Mouse (Mus musculus) heart, embryonic 15.5 days (tissue): ENCODE results near the gene Mta1. TPM values are rescaled to one million over a fixed set of nuclear protein-coding genes. Genes with fewer than 3 reads are reported as not detected.

ENCODE experiments used
- ATAC-seq: fragments of 200-750 bp; cut with Nextera tagmentation; replicated peaks from 2 replicates; pipeline ENCODE4 v1.8.0; 2017; ENCODE audit warnings: low read depth, moderate TSS enrichment; ENCODE audit not compliant: insufficient number of reproducible peaks, insufficient read depth, low FRiP score
- H3K27ac ChIP-seq: fragments of 300-500 bp; sonication (generic); 2 replicates; pipeline ENCODE4 v1.5.1; 2015; ENCODE audit warnings: mild to moderate bottlenecking, inconsistent platforms
- H3K27me3 ChIP-seq: fragments of 300-500 bp; sonication (generic); 2 replicates; pipeline ENCODE4 v1.6.1; 2015; ENCODE audit warnings: inconsistent platforms
- H3K36me3 ChIP-seq: fragments of 300-500 bp; sonication (generic); 2 replicates; pipeline ENCODE4 v1.6.1; 2015; ENCODE audit warnings: mild to moderate bottlenecking, inconsistent platforms
- H3K4me1 ChIP-seq: fragments of 300-500 bp; sonication (generic); replicated peaks from 2 replicates; pipeline ENCODE4 v1.6.1; 2015; ENCODE audit warnings: inconsistent platforms
- H3K4me2 ChIP-seq: fragments of 300-500 bp; sonication (generic); 2 replicates; pipeline ENCODE4 v1.6.1; 2015; ENCODE audit warnings: inconsistent platforms, mild to moderate bottlenecking, moderate library complexity
- H3K4me3 ChIP-seq: fragments of 300-500 bp; sonication (generic); 2 replicates; pipeline ENCODE4 v1.5.1; 2015; ENCODE audit warnings: mild to moderate bottlenecking, inconsistent platforms
- H3K9ac ChIP-seq: fragments of 300-500 bp; sonication (generic); 2 replicates; pipeline ENCODE4 v1.6.1; 2015; ENCODE audit warnings: mild to moderate bottlenecking, inconsistent platforms
- H3K9me3 ChIP-seq: fragments of 300-500 bp; sonication (generic); replicated peaks from 2 replicates; pipeline ENCODE4 v1.6.1; 2016; ENCODE audit warnings: inconsistent platforms
- WGBS: fragments of 180-500 bp; shearing (Covaris S2); methylation state at CpG from one replicate; pipeline ENCODE4 v1.1.7; 2015; ENCODE audit warnings: mixed read lengths; 5-methylcytosine and 5-hydroxymethylcytosine counted together
- polyA plus RNA-seq: library from polyadenylated mRNA; unstranded; fragments of >200 nt; fragmentation: Nextera tagmentation; extraction: Ambion mirVana; gene quantifications from 2 replicates; pipeline ENCODE4 v1.2.1, GENCODE M21; 2015

Mta1 gene
- polyA plus RNA-seq, 1 experiment from 2014 or later, result 11.3 TPM

DNA sequence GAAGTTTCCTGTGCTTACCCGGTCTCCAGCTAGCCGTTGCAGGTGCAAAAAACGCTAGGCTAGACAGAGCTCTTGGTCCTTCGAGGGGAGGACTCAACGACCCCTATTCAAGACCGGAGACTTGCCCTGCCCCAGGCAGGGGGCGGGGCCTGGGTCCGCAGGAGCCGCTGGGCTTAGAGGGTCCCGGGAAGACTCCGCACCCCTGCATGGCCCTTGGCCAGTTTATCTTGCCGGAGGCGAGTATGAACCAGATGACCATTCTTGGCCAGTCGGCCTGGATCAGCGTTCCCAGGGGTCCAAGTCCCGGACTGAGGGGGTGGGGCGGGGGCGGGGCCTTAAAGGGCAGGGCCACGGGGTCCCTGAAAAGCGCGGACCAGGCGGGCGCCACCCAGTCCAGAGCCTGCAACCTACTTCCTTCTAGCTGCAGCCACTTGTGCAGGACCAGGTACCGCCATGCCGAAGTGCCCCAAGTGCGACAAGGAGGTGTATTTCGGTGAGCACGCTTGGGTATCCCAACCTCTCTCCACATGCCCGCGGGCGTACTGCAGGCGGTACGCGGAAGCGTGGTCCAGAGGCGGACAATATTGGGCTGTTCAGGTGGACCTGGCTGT, 53.7 kb downstream of the Mta1 start:
- ATAC-seq, result no peak
- no peaks in the 10 kb centered on the region for H3K27me3 ChIP-seq
- WGBS, result under 1% methylated on average over 36 of the region's 36 CpGs
- H3K36me3 ChIP-seq, result no peaks in the 10 kb centered on the region; the same call in 1 of the 2 replicates
- peaks cover 81% of the 10 kb centered on the region for H3K4me1 ChIP-seq
- peak overlapping the region; percentile 67 for H3K4me3 ChIP-seq
- H3K4me2 ChIP-seq, result peak overlapping the region; percentile 89
- no peaks in the 10 kb centered on the region for H3K9me3 ChIP-seq
- peak overlapping the region; percentile 39 for H3K27ac ChIP-seq
- peak overlapping the region; percentile 72 for H3K9ac ChIP-seq

DNA sequence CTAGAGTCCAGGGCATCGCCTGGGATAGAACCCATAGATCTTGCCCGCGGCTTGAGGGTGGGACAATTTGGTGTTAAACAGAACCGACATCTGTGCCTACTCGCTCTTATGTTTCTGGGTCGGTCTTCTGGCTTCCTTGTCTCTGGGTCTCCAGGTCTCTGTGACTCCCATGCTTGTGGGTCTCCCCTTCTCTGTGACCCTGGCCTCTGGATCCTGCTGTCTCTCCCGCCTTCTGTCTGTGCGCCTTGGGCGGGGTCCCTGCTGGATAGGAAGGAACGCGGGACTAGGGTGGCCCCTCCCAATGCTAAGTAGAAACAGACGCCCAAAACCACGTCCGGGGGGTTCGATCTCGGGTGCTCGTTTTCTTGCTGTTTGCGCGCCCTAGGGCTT, 54.2 kb downstream of the Mta1 start:
- 15% methylated on average over 19 of the region's 19 CpGs for WGBS
- Histone ChIP-seq H3K4me3 (peak overlapping the region; percentile 67), H3K9ac (peak overlapping the region; percentile 72), H3K9me3 (no peaks in the 10 kb centered on the region), H3K4me1 (peaks cover 81% of the 10 kb centered on the region), H3K36me3 (no peaks in the 10 kb centered on the region; the same call in 1 of the 2 replicates), H3K4me2 (peak overlapping the region; percentile 89), H3K27ac (0 out of 2 replicates have a peak overlapping the region, but pooled peaks have one; percentile 39), H3K27me3 (no peaks in the 10 kb centered on the region)
- ATAC-seq, result no peak

DNA sequence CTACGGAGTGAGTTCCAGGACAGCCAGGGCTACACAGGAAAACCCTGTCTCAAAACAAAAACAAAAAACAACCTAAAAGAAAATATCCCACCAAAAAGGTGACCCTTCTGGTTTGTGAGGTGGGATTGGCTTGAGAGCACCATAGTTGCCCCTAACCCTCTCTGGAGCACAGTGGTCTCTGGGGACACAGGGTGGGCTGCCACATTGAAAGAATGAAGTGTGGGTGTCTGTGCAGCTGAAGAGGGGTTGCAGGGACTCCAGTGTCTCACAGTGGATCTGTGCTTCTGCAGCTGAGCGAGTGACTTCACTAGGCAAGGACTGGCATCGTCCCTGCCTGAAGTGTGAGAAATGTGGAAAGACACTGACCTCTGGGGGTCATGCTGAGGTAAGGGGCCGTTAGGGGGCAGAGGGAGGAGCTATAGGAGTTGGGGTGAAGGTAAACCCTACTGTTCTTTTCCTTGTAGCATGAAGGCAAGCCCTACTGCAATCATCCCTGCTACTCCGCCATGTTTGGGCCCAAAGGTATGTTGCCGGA, 55.0 kb downstream of the Mta1 start:
- no peaks in the 10 kb centered on the region; the same call in 1 of the 2 replicates for H3K36me3 ChIP-seq
- 0 out of 2 replicates have a peak overlapping the region, but pooled peaks have one; percentile 72 for H3K9ac ChIP-seq
- peaks cover 78% of the 10 kb centered on the region for H3K4me1 ChIP-seq
- 77% methylated on average over 6 of the region's 6 CpGs for WGBS
- peak overlapping the region; percentile 67 for H3K4me3 ChIP-seq
- ATAC-seq, result no peak
- H3K9me3 ChIP-seq, result no peaks in the 10 kb centered on the region
- H3K27ac ChIP-seq, result no peak overlapping the region
- H3K4me2 ChIP-seq, result peak overlapping the region; percentile 89
- no peaks in the 10 kb centered on the region for H3K27me3 ChIP-seq

DNA sequence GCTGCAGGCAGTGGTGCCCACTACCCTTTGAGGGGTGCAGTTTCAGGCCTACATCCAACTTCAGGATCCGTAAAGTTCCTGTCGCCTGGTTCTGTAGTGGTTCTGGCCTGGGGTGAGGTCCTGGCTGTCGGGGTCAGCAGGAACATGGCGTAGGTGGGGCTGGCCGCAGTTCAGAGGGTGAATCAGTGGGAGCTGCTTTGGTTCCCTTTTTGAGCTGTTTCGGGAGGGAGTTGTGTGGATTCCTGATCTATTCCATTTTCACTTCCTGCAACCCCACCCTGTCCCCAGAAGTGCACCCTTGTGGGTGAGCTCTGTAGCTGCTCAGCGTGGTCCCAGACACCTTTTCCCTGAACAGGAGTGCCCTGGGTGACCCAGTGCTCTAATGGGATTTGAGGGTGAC, 55.9 kb downstream of the Mta1 start:
- Histone ChIP-seq H3K4me2 (no peak overlapping the region), H3K9ac (no peak overlapping the region), H3K9me3 (no peaks in the 10 kb centered on the region), H3K4me3 (no peak overlapping the region), H3K27ac (no peak overlapping the region), H3K4me1 (peaks cover 69% of the 10 kb centered on the region), H3K27me3 (no peaks in the 10 kb centered on the region), H3K36me3 (no peaks in the 10 kb centered on the region; the same call in 1 of the 2 replicates)
- no peak for ATAC-seq
- 88% methylated on average over 7 of the region's 7 CpGs for WGBS

DNA sequence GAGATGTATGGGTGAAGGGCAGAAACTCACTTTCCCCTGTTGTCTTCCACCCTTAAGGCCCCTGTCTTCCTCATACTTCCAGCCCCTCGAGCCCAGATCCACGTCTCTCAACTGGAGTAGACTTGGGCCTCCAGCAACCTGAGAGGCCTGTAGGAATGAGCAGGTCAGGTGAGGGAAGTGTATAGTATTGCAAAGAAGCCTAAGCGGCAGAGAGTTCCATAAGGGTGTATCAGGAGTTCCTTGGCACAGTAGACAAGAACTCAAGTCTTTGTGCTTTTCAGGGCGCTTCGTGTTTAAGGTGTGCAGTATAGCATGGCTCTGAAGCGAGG, 56.6 kb downstream of the Mta1 start:
- WGBS, result 76% methylated on average over 6 of the region's 6 CpGs
- H3K4me3 ChIP-seq, result peak overlapping the region; percentile 69
- peak overlapping the region; percentile 90 for H3K4me2 ChIP-seq
- peaks cover 63% of the 10 kb centered on the region for H3K4me1 ChIP-seq
- no peaks in the 10 kb centered on the region for H3K9me3 ChIP-seq
- H3K9ac ChIP-seq, result peak overlapping the region; percentile 58; the same call in 1 of the 2 replicates
- no peak for ATAC-seq
- H3K27me3 ChIP-seq, result no peaks in the 10 kb centered on the region
- peak overlapping the region; percentile 90 for H3K27ac ChIP-seq
- H3K36me3 ChIP-seq, result no peaks in the 10 kb centered on the region; the same call in 1 of the 2 replicates

DNA sequence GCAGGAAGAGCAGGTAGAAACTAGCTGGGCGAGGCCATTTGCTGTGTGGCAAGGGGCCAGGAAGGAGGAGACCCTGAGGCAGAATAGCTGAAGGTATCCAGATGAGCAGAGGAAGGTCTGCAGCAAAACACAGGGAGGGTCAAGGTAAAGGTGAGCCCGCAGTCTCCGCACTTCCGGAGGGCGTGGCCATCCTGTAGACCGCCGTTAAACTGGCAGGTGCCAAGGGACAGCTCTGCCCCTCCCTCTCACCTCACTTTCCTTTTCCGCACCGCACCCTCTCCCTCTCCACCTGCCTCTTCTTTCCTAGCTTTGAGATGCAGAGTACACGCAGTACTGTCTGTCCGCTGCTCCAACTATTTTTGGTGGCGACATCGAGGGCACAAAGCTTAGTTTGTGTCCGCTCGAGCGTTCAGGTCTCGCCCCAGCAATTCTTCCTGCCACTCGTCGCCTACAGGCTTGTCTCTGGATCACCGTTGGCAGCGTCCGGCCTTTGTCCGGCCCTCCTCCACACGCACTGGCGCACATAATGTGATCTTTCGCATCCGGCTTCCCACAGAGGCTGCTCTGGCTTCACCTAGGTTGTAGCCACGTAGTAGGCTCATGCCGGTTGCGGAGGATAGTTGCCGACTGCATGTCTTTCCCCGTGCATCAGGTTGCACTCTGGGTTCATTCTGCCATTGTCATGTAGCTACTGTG, 57.1 kb downstream of the Mta1 start:
- WGBS, result 4% methylated on average over 32 of the region's 32 CpGs
- H3K4me2 ChIP-seq, result peak overlapping the region; percentile 90
- peak overlapping the region; percentile 58 for H3K9ac ChIP-seq
- H3K9me3 ChIP-seq, result no peaks in the 10 kb centered on the region
- H3K27me3 ChIP-seq, result no peaks in the 10 kb centered on the region
- H3K27ac ChIP-seq, result peak overlapping the region; percentile 90
- peak overlapping the region; percentile 69 for H3K4me3 ChIP-seq
- no peak for ATAC-seq
- H3K4me1 ChIP-seq, result peaks cover 59% of the 10 kb centered on the region
- no peaks in the 10 kb centered on the region; the same call in 1 of the 2 replicates for H3K36me3 ChIP-seq

DNA sequence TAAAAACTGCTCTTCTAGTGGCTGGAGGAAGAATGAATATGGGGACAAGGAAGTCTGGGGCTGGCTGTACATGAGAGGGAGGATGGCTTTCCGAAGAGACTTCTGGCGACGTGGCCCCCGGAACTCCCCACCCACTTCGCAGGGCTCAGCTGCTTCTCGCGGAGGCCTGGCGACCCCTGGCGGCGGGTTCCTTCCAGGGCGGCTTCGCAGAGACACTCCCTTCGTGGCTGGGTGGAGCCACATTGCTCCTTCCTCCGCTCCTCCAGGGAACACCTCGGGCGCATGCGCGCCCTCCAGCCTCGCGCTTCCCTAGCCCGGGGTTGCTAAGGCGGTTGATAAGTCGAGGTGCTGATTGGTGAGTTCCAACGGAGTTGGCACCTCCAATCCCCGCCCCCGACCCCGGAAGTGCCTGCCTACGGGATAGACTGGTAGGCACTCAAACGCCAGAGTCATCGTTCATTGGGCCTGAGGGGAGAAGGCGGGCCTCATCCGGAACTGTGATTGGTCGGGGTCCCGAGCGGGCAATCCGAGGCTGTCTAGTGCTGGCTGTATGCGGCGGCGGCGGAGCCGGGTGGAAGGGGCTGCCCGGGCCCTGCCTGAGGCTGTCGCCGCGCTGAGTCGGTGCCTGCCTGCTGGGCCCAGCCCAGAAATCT, 57.9 kb downstream of the Mta1 start, which contains the start of gene Tedc1:
TSS of gene Tedc1 (plus strand) at position 535 of the 653 bp plus-strand sequence.
- peak within 1 kb of the TSS; percentile 61 for H3K9ac ChIP-seq
- WGBS, result under 1% methylated on average over 46 of the region's 46 CpGs

DNA sequence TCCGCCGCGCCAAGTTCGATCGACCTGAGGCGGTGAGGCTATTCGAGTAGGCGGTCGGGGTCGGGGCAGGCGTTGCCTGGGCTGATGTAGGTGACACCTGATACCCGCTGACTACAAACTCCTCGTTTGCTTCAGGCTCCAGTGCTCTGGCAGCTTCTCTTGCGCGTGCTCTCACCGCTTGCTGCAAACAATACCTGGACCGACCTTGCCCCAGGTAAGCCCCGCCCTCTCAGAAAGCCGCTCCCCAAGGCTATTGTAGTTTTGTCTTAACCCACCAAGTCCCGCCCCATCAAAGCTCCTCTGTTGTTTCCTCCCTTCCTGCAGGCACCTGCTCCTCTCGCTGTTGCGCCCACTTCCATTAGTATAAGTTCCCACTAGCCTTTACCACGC, 58.5 kb downstream of the Mta1 start:
- Histone ChIP-seq H3K9ac (peak overlapping the region; percentile 61), H3K9me3 (no peaks in the 10 kb centered on the region), H3K27ac (peak overlapping the region; percentile 66), H3K27me3 (no peaks in the 10 kb centered on the region), H3K4me2 (peak overlapping the region; percentile 90), H3K36me3 (no peaks in the 10 kb centered on the region; the same call in 1 of the 2 replicates), H3K4me1 (peaks cover 46% of the 10 kb centered on the region), H3K4me3 (peak overlapping the region; percentile 69)
- ATAC-seq, result peak; percentile 10; the same call in 1 of the 2 replicates
- under 1% methylated on average over 23 of the region's 23 CpGs for WGBS

More for the DNA sequence above, 57.9 kb downstream of the Mta1 start, which contains the start of gene Tedc1:
- Histone ChIP-seq H3K36me3 (no peaks in the 10 kb centered on the region; the same call in 1 of the 2 replicates), H3K4me3 (peak within 1 kb of the TSS; percentile 69), H3K4me1 (peaks cover 51% of the 10 kb centered on the region), H3K4me2 (peak within 1 kb of the TSS; percentile 90), H3K27me3 (no peaks in the 10 kb centered on the region), H3K27ac (peak within 1 kb of the TSS; percentile 90), H3K9me3 (no peaks in the 10 kb centered on the region)
- peak; percentile 93 for ATAC-seq

DNA sequence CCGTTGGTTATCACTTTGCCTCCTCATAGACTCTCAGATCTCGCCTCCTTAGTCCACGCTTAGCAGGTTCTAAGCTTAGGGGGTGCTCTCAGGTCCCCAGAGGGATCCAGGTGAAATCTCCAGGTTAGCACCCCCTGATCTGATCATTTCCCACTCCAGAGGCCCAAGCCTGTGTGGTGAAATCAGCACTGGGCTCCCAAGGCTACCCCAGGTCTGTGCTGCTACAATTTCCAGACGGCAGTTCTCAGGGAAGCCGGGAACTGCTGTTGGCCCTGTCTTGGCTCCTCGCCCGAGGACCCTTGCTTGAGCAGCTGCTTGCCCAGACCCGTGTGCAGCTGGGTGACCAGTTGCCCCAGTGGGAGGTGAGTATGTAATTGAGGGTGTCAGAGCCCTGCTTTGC, 58.9 kb downstream of the Mta1 start:
- Histone ChIP-seq H3K36me3 (no peaks in the 10 kb centered on the region; the same call in 1 of the 2 replicates), H3K27me3 (no peaks in the 10 kb centered on the region), H3K9ac (peak overlapping the region; percentile 61), H3K4me1 (peaks cover 41% of the 10 kb centered on the region), H3K4me3 (peak overlapping the region; percentile 69), H3K4me2 (peak overlapping the region; percentile 90), H3K9me3 (no peaks in the 10 kb centered on the region), H3K27ac (no peak overlapping the region; the same call in 1 of the 2 replicates)
- ATAC-seq, result no peak
- WGBS, result 25% methylated on average over 8 of the region's 8 CpGs

DNA sequence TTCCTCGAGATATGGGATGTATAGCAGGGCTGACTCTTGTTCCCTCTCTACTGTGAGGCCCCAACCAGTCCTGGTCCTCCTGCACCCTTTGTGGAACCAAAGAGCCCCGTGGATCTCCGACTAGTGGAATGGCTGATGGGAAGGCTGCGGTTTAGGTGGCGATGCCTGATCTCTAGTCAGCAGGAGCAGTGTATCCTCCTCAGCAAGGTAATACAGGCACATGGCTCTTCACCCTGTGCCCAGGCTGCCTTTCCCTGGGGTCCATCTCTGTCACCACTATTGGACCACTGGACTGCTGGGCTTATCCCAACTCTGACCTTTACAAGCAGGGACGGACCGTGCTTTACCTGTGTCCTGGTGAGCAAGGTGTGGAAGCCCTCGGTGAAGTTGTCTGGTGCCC, 59.4 kb downstream of the Mta1 start:
- ATAC-seq, result no peak
- peak overlapping the region; percentile 90; the same call in 1 of the 2 replicates for H3K4me2 ChIP-seq
- H3K27ac ChIP-seq, result no peak overlapping the region
- peaks cover 36% of the 10 kb centered on the region for H3K4me1 ChIP-seq
- no peak overlapping the region for H3K9ac ChIP-seq
- H3K9me3 ChIP-seq, result no peaks in the 10 kb centered on the region
- 88% methylated on average over 8 of the region's 8 CpGs for WGBS
- no peaks in the 10 kb centered on the region; the same call in 1 of the 2 replicates for H3K36me3 ChIP-seq
- H3K4me3 ChIP-seq, result peak overlapping the region; percentile 69
- H3K27me3 ChIP-seq, result no peaks in the 10 kb centered on the region

DNA sequence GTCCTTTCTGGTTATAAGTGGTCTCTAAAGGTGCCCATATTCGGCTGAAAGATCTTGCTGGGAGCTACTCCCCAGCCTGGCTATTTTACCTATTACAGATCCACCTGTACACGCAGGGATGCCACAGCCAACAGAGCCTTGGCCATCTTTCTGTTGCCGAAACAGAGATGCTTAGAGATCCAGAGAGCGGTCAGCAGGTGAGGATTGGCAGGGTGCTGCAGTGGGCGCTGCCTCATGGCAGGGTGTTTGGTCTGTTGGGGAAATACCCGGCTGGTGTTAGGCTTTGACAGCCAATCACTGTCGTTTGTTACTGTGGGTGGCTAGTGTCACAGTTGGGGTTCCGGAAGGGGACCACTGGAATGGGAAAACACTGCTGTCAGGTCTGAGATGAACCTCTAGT, 59.9 kb downstream of the Mta1 start:
- Histone ChIP-seq H3K9me3 (no peaks in the 10 kb centered on the region), H3K36me3 (peaks cover 2% of the 10 kb centered on the region), H3K27ac (no peak overlapping the region), H3K9ac (no peak overlapping the region), H3K4me1 (peaks cover 32% of the 10 kb centered on the region), H3K4me3 (peak overlapping the region; percentile 69; the same call in 1 of the 2 replicates), H3K4me2 (peak overlapping the region; percentile 90; the same call in 1 of the 2 replicates), H3K27me3 (no peaks in the 10 kb centered on the region)
- 88% methylated on average over 8 of the region's 8 CpGs for WGBS
- ATAC-seq, result no peak
